Mouse (Mus musculus) frontal cortex, postnatal 14 days (tissue): ENCODE measurements at regions not wholly inside any gene's neighbourhood (a gene's known extent, or its start where the extent isn't known, plus 50 kb on each side); places are given as distances from the start of the nearest gene placed in this dataset.

Experiments used
- DNase-seq, 2 experiments: peaks; one replicate each; pipeline ENCODE4 v3.0.0; 2022; ENCODE audit warnings: low spot score in 2 of 2

DNA sequence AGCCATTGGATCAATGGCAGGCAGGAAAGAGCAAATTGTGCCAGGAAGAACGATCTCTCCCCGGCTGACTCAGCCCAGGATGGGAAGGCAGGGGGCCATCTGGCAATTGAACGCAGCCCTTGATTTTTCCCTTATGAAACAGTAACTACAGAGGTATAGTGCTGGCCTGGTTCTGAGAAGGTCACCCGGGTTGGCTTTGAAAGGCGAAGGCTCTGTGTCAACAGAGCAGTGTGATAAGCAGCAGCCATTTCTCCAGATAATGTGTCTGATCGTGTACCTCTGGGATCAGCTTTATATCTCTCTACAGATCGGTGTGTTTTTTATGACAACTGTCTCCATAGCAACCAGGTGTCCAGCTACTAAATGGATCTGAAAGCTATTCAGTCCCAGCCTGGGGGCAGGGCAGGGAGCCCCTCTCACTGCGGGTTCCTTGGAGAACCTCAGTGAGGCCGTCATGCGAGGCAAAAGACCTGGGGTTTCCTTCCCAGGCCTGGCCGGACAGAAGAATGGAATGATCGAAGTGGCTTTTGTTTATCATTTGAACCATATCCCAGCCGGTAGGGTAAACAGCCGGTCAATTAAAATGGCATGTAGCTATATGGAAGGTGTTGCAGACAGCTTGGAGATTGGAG lies 67.8 kb upstream of the Irf2bp2 start:
- DNase-seq = no peak

GRCm38 (mm10) chr8:126660658-126661316 lies 67.0 kb upstream of the Irf2bp2 start:
- no peak for DNase-seq

GRCm38 (mm10) chr8:126659691-126660657 lies 66.2 kb upstream of the Irf2bp2 start:
- DNase-seq = no peak

DNA sequence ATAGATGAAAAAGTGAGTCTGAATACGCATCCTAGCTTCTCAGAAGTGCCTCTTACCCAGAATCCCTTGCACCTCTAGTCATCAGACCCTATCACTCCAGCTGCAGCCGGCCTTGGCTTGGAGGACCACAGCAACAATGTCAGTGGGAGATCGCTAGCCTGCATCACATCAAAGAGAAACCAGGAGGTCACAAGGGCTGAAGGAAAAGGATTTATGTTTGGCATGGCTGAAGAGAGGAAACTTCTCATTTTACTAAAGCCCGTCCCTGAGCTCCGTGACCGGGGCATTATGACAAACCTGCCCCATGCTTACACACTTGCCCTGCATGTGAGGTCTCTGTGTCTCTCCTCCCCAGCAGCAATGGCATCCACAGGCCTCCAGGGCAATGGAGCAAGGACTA lies 63.8 kb upstream of the Irf2bp2 start:
- no peak for DNase-seq

- DNase-seq = no peak
These were observed 62.9 kb upstream of the Irf2bp2 start for GRCm38 (mm10) chr8:126656554-126657260.

DNA sequence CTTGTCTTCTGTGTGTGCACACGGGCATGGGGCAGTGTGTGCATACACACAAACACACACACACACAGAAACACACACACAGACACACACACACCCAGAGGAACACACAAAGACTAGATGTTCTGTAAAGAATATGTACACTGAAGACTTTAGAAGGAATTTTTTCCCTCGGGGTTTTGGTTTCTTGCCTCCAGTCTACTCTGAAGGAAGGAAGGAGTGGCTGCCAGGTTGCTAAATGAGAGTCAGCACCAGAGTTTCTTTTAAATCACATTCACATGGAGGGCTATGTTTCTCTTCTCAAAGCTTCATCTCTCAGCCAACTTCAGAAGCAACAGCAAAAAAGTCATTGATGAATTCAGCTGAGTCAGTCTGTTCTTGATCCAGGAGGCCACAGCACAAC lies 61.8 kb upstream of the Irf2bp2 start:
- no peak for DNase-seq

- DNase-seq = no peak
These were observed 60.6 kb upstream of the Irf2bp2 start for GRCm38 (mm10) chr8:126654353-126654752.

- no peak for DNase-seq
These were observed 58.4 kb upstream of the Irf2bp2 start for GRCm38 (mm10) chr8:126652151-126652550.

DNA sequence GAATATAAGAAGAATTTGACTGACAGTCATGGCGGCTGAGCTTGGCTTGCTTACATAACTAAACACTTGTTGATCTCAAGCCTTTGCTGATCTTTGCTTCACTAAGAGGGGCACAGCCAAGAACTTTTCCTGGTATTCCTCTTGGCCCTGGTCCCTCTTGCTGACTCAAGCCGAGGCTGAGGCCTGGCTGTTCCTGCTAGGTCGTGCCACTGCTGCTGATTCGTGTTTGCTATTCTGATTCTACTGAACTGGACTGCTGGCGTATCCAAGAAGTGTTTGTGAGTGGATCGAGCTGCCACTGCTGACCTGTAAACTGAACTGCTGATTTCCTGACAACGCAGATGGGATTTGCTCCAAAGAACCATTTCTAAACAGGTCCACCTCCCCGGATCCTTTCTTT lies 57.2 kb upstream of the Irf2bp2 start:
- no peak for DNase-seq

GRCm38 (mm10) chr8:126649305-126649704 lies 55.5 kb upstream of the Irf2bp2 start:
- no peak for DNase-seq

GRCm38 (mm10) chr8:126647350-126647749 lies 53.6 kb upstream of the Irf2bp2 start:
- no peak for DNase-seq

- DNase-seq = no peak
These were observed 53.0 kb upstream of the Irf2bp2 start for GRCm38 (mm10) chr8:126646604-126647311.

DNA sequence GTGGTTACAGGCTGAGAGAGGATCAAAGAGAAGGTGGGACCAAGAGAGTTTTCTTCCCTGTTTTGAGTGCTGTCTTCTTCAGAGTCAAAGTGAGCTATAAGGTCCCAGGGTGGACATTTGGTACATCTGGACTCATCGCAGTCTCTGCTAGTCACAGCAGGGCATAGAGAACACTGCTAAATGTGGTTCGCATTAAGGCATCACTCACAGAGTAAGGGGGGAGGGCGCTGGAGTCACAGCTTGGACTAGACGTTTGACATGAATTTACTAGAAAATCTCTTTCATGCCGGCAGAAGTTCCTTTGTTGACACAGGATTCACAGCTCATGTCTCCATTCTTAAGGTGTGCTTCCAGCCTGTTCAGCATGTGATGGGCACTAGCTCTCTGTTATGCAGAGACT lies 50.4 kb upstream of the Irf2bp2 start:
- no peak for DNase-seq
